Mouse (Mus musculus) CD4-positive, CD25-positive, alpha-beta regulatory T cell, adult 2 months (primary cell): ENCODE results near the gene Tbl3.
"Not testable (repeated sequence)": the region's sequence is repeated elsewhere in the genome, so short reads cannot be mapped to it uniquely, and the experiment has no call there.

ENCODE experiments used
- DNase-seq: peaks from one replicate; pipeline ENCODE4 v3.0.0-alpha.2; 2012; ENCODE audit warnings: low read depth, low spot score

The Tbl3 gene

DNA sequence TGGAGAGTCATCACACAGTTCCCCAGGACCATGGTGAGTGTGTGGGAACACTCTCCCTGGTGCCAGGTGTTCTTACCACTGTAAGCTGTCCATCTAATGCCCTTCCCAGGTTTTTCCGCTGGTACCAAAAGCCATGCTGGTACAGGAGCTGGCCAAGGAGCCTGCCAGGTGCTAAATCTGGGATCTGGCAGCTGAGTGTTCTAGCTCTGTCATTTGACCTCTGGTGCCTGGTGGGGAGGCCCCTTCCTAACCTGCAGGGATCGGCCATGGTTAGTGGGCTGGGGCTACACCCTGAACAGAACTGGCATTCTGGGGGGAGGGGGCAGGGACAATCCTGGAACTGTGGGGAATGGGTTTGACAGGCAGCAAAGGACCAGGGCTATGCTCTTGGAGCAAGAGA lies 20.2 kb upstream of the Tbl3 start, which contains the start of gene Rpl3l:
Rpl3l (plus strand) TSS at position 203 of the 400 bp plus-strand sequence.
- no peak for DNase-seq

GRCm38 (mm10) chr17:24725637-24726390 lies 18.4 kb upstream of the Tbl3 start:
- no peak for DNase-seq

DNA sequence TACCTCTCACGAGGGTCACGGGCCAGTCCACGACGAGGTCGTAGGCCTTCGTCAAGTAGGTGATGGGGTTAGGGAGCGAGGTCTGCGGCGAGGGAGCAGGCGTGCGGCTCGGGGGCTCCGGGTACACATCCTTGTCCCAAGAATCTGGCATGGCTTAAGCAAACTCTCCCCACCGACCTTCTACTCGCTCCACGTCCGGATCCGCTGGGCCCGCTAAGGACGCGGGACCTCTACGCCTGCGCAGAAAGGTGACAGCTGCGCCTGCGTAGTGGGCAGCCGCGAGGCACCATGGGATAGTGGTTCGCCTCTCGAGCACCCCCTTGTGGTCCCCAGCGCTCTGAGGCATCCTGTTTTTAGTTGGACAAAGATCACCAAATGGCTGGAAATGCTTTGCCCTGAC lies 16.7 kb upstream of the Tbl3 start, which contains the start of gene Ndufb10:
Ndufb10 (minus strand) TSS at position 295 of the 400 bp plus-strand sequence.
- peak; percentile 98 for DNase-seq

DNA sequence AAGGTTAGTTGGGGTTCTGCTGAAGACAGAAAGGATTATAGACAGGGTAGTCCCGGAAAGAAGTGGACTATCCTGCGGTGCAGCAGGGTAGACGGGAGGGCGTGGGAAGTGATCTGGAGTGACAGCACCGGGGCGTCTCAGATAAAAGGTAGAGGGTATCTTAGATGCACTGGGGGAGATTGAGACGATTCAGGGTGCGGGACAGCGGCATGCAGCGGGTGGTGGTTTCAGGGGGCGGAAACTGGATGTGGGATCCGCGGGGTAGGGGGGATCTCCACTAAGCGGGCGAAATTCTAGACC lies 16.4 kb upstream of the Tbl3 start:
- peak; percentile 53 for DNase-seq

DNA sequence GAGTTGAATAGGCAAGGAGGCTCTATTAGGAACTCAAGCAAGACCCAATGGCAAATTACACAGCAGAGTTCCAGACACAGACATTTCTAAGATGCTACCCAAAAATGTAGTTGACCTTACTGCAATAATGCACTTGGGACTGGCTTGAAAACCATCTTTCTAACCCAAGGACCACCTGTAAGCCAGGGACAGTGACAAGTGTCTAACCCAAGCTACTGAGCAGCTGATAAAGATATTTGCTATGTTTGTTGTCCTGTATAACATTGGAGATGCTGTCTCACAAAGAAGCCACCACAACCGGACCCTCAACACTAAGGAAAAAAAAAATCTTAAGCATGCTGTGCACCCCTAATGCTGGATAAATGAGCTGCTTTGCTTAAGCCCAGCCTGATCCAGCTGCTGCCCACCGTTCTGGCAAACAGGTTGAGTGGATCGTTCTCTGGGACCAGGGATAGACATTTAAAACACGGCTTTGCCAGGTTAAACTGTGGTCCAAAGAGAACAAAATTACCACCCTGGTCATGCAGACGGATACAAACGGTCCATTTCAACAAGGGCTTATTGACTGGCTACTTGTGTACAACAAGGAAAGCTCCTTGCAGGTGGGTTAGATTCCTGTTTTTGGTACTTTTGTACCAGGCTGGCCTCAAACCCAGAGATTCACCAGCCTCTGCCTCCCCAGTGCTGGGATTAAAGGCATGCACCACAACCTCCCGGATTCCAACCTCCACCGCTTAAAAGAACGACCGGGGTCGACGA lies 15.8 kb upstream of the Tbl3 start:
- DNase-seq = no peak

DNA sequence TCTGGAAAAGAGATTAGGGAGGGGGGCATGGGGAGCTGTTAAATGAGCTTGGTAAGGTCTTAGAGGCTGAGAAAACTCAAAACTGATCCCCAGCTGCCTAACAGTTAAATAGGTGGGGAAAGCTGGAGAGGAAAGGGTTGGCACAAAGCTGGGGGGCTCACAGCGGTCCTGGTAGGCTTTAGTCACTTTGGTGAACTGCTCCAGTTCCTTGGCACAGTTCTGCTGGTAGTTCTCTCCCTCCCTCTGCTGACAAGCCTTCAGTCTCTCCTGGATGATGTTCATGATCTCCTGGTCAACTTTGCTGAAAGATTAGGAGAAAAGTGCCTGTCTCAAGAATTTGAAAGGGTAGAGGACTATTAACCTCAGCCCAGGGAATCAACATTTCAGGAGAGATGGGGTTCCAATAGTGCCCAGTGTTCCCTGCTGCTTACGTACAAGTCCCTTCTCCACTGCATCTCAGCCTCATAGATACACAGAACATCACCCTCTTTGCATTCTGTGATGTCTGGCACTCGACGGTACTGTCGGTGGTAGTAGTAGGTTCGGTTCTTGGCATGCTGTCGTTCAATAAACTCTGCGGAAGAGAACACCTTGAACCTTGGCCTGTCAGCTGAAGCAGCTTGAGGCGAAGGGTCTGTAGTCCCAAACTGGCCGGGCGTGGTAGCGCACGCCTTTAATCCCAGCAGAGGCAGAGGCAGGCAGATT lies 14.9 kb upstream of the Tbl3 start:
- DNase-seq = no peak

- not testable (repeated sequence) for DNase-seq
Observed at GRCm38 (mm10) chr17:24721383-24721955, 14.0 kb upstream of the Tbl3 start.

DNA sequence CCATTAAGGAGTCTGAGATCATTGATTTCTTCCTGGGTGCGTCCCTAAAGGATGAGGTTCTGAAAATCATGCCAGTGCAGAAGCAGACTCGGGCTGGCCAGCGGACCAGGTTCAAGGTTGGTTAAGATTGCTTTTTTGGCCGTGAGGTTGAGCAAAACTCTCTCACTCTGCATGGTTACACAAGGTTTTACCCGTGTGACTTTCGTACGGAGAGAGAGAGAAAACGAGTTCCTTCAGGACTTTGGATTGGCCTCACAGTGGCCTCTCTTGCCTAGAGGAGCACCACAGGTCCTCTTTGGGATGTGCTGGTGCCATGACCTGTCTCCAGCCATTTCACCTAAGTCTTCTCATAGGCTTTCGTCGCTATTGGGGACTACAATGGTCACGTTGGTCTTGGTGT lies 13.2 kb upstream of the Tbl3 start:
- peak; percentile 31 for DNase-seq

- DNase-seq = peak; percentile 99
Observed at GRCm38 (mm10) chr17:24719494-24720222, 12.2 kb upstream of the Tbl3 start.

GRCm38 (mm10) chr17:24718938-24719337 lies 11.5 kb upstream of the Tbl3 start:
- DNase-seq = not testable (repeated sequence)

DNA sequence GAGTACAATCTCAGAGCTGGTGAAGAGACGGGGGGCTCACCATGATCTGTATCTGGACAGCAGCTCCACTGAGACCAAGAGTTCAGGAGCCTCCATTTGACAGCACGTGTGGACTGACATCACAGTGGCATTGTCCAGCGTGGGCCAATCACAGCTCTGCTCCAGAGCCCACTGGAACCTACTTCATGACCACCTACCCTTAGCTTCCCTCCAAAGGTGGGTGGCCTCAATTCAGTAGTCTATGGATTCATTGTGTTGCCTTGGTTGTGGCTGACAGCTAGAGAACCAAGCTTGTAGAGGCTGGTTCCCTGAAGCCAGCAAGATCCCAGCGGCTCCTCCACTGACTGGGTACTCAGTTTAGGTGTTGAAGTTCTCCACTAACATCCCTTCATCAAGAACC lies 10.5 kb upstream of the Tbl3 start, which contains the start of the genes Rnf151 and Rps2:
Rnf151 (minus strand) TSS at position 121 of the 400 bp plus-strand sequence.
Rps2 (plus strand) TSS at position 174 of the 400 bp plus-strand sequence.
- no peak for DNase-seq

- no peak for DNase-seq
Observed at GRCm38 (mm10) chr17:24716166-24716682, 8.8 kb upstream of the Tbl3 start.

GRCm38 (mm10) chr17:24715556-24715955 lies 8.1 kb upstream of the Tbl3 start:
- DNase-seq = no peak

GRCm38 (mm10) chr17:24708646-24709045 lies 1.2 kb upstream of the Tbl3 start:
- peak; percentile 78 for DNase-seq

GRCm38 (mm10) chr17:24707801-24708425 lies 453 bp upstream of the Tbl3 start:
- peak; percentile 54 for DNase-seq

DNA sequence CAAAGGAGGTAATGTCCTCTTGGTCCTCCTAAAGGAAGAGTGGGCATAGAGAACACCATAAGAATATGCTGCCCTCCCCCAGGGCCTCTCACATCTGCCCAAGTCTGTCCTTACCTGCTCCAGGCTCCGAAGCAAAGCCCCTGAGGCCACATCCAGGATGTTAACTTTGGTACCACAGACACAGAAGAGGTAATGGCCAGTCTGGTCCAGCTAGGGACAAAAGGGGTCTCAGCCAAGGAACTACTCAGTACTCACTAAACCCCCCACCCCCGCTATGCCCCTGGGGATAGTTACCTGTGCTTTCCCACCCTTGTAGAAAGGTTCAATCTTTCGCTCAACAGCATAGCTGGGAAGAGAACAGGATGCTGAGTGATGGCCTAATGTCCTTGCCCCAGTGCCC lies 1.6 kb downstream of the Tbl3 start:
- DNase-seq = no peak

DNA sequence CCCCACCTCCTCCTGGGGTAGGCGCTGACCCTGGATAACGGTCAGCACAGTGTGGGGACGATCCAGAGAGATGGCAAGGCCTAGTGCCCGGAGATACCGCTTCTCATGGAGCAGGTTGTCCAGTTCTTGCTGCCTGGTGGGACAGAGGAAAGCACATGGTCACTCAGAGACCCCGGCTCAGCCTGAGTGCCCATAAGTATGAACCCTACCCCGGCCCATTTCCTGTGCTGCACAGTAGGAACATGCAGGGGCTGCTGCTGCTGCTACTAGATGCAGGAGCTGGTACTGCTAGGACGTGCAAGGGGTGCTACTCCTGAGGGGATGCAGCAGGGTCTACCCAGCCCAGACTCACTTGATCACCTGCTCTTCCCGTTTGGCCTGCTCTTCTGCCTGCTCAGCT lies 6.2 kb downstream of the Tbl3 start:
- no peak for DNase-seq

DNA sequence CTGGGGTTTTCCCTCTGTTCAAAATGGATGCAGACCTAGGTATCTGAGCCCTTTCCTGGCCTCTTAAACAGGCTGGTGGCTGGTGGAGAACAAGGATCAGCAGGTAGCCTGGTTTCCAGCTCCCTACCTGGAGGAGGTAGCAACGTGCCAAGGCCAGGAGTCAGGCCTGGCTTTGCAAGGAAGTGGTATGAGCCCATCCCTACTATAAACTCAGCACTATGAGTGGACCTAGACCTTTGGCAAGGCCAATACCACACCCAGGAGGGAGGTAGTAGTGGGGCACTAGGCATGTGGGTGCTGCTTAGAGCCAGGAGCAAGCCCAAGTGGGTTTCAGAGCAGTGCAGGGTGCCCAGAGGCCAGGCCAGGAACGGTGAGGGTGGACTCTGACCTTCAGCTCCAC lies 8.0 kb downstream of the Tbl3 start:
- DNase-seq = no peak

DNA sequence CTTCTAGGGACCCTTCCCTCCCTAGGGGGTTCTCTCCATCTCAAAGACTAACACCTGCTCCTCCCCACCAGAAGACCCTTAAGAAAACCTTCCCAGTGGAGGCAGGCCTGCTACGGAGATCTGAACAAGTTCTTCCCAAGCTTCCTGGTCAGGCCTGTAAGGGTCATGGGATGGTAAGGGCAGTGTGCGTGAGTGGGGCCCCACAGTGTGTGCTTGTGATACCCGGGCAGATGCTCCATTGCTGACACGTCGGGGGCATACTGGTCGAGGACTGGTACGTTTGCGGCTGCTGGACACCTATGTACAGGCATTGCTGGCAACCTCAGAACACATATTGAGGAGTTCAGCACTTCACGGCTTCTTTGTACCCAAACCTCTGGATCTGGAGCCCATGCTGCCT lies 8.7 kb downstream of the Tbl3 start:
- DNase-seq = no peak

DNA sequence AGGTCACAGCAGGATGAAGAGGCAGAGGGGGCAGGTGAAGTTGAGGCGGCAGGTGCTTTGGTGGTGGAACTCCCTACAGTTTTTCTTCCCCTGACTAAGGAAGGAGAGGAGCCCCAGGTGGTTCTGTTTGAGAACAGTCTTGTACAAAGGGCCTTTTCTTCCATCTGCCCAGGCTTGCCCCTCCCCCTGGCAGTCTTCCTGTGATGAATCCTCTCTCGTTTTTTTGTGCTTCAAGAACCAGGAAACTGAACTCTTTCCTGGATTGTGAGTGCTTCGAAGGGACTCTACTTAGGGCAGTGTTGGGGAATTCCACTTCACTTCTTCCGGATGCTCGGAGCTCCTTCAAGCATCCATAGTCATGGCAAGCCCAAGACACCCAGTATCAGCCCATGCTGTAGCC lies 9.5 kb downstream of the Tbl3 start:
- no peak for DNase-seq
